Mouse (Mus musculus): ENCODE measurements around the gene Gm10447. TPM values are rescaled to one million over a fixed set of nuclear protein-coding genes. Genes with fewer than 3 reads are reported as not detected.

The Gm10447 gene
- 1.3 and 1.4 TPM in 2 replicates for polyA plus RNA-seq (2012; rRNA removed)

DNA sequence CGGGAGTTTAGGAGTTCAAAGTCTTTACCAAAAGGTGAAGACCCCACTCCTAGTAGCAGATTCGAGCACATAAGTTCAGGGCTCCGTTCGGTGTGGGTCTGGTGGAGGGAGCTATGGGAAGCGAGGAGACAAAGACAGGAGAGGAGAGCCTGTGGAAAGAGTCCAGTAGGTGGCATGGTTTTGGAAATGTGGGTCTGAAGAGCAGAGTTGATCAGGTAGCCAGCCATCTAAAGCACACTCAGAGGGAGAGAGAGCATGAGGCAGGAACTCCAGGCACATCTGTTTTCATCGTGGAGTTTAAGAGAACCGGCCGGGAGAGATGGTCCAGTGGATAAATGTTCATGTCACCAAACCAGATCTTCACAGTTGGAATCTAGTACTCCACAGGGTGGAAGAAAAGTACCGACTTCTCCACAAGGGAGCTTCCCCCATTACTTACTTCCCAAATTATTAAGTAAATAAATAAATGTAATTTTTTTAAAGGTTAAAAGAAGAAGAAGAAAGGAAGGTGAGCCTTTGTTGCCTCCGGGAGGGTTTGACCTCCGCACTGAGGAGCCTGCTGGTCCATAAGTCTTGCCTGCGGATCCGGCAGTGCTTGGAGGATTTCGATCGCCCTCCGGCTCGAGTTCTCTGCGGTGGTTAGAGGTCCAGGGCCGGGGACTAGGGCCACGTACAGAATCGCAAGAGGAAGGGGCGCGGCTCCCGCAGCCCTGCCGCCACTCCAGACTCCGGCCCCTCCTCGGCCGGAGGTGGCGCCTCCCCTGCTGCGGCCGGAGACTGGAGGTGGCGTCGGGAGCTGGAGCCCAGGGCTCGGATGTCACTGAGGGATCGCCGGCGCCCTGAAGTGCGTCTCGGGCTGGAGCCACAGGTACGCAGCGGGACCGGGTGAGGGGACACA lies at the start of gene Gm10447, which contains the start of gene Shroom1:
Gene Gm10447 (minus strand): TSS at position 637 of the 898 bp plus-strand sequence.
Gene Shroom1 (plus strand): TSS at position 732 of the 898 bp plus-strand sequence.
- no peak for DNase-seq (ENCODE audit: low read depth)

- no peak for DNase-seq (ENCODE audit: low read depth)
Observed at GRCm38 (mm10) chr11:53505026-53505663, 48.2 kb upstream of the Gm10447 start.

DNA sequence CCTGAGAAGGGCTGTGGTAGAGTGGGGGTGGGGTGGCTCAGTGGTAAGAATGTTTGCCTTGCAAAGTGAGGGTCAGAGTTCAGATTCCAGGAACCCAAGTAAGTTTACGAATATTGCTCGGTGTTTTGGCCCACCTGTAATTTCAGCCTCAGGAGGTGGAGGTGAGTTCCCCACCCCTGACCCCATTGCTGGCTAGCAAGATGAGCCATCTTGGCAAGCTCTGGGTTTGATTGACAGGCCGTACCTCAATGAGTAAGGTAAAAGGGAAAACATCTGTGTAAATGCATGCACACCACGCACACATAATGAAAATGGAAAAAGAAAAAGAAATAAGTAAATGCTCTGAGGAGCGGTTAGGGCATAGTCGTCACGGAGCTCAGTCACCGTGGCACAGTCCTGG lies 47.5 kb upstream of the Gm10447 start:
- no peak for DNase-seq (ENCODE audit: low read depth)

DNA sequence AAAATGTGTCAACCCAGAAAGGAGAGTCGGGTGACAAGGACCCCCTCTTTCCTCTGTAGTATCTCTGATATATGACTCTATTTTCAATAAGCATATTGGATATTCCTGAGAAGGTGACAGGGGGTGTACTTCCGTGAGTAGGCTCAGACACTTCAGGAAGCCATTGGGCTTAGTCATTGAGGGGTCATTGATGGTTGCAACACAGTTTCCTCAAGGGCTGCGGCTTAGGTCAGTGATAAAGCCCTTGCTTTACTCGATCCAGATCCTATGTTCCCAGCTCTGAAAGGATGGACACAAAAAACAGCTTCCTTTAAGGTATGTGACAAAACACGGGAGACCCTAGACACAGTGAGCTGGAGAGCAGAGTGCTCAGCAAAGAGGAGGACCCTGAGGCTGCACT lies 46.8 kb upstream of the Gm10447 start:
- no peak for DNase-seq (ENCODE audit: low read depth)

DNA sequence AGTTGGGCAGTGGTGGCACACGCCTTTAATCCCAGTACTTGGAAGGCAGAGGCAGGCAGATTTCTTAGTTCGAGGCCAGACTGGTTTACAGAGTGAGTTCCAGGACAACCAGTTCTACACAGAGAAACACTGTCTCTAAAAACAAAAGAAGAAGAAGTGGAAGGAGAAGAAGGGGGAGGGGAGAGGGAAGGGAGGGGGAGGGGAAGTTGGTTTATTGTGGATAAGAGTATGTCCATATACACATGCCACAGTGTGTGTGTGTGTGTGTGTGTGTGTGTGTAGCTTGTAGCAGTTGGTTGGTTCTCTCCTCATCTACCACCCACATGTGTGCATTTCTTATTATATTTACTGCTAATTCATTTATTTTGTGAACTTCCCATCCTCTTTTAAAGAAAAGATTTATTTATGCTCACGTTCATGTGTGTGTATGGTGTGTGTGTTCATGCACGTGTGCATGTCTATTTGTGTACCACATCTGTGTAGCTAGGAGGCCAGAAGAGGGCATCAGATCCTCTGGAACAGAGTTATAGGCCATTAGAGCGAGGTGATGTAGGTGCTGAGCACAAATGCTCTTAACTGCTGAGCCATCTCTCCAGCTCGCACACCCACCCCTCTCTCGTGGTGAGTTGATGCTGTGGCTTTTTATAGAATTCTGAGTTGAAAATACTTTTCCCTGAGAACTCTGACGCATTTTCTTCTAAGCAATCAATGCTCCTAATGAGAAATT lies 45.3 kb upstream of the Gm10447 start:
- DNase-seq (ENCODE audit: low read depth) = no peak

- DNase-seq (ENCODE audit: low read depth) = peak; percentile 24
Observed at GRCm38 (mm10) chr11:53500569-53500968, 43.7 kb upstream of the Gm10447 start.

DNA sequence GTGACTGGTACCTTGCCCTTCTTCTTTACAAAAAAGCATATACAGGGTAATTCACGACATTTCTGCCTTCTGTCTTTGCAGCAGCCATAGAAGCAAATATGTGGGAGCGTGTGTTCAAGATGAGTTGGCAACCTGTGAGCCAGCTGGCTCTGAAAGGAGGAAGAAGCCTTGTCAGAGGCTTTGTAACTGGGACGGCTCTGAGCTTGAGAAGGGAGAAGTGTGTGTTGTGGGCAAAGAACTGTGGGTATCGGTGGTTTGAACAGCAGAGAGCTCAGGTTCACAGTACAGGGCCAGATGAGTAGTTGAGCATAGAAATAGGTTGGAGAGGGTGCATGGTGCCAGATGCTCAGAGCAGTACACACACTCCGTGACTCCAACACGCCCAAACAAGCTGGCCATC lies 40.0 kb upstream of the Gm10447 start:
- no peak for DNase-seq (ENCODE audit: low read depth)

- no peak for DNase-seq (ENCODE audit: low read depth)
Observed at GRCm38 (mm10) chr11:53495417-53495816, 38.5 kb upstream of the Gm10447 start.

DNA sequence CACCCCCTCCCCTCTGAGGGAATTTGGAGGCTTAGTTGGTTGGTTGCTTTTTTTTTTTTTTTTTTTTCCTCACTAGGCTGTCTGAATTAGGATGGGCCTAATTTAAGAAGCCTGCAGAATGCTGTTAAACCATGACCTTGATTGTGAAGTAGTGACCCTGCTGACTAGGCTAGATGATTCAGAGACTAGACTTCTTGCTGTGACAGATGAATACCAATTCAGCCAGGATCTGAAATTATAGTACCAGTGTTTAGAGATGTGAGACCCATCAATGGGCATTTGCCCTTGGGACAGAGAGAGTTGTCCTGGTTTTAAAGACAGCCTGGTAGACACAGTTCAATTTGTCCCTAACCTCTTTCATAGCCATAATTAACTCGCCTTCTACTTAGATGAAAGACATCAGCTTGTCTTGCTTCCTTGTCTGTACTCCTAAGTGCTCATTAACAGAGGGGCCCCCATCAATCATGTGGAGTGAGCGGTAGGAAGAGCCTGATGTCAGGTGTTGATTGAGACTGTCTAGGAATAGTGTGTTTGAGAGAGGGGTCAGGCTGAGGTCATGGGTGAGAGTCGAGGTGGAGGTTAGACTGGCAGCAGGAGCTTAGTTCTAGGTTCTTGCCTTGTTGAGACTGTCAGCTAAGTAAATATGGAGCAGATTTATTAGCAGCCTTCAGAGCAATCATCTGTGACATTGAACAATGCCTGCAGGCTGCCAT lies 36.5 kb upstream of the Gm10447 start:
- no peak for DNase-seq (ENCODE audit: low read depth)

GRCm38 (mm10) chr11:53491954-53492401 lies 35.1 kb upstream of the Gm10447 start:
- no peak for DNase-seq (ENCODE audit: low read depth)

- no peak for DNase-seq (ENCODE audit: low read depth)
Observed at GRCm38 (mm10) chr11:53489421-53489820, 32.5 kb upstream of the Gm10447 start.

DNA sequence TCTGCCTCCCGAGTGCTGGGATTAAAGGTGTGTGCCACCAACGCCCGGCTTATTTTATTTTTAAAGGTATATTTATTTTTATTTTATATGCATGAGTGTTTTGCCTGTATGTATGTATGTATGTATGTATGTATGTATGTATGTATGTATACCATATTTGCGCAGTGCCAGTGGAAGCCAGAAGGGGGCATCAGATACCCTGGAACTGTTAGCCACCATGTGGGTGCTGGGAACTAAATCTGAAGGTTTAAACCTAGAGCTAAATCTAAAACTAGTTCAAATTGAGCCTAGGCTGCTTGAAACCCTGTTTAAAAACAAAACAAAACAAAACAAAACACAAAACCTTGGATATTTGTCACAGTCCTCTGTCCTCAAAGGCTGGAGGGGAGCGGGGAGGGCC lies 32.1 kb upstream of the Gm10447 start:
- DNase-seq (ENCODE audit: low read depth) = no peak

DNA sequence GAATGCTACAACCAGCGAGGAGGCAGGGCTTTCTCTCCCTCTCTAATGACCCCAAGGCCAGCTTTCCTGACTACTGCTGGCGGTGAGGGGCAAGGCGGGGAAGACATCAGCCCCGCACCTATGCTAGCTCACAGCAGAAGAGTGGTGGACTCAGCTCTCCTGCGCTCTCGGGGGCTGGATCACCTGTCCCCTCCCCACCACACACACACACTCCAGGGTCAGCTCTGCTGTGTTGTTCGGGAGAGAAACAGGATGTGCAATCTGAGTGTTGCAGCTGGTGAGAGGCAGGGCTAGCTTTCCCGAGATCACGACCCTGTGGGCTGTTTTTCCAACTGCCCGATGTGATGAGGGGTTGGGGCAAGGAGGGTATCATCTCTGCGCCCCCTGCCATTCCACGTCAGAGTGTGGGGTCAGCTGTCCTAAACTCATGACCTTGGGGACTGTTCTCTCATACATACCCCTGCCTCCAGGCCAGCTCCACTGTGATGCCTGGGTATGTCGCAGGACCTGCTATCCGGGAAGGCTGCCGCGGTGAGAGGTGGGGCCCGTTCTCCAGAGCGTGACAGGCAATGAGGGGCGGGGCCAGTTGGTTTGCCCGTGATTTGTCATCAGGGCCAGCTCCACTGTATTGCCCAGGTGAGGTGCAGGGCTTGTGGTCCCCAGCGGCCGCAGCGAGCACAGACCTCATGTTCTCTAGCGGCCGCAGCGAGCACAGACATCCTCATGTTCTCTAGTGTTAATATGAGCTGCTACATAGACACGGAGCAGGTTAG lies 30.1 kb upstream of the Gm10447 start:
- no peak for DNase-seq (ENCODE audit: low read depth)

DNA sequence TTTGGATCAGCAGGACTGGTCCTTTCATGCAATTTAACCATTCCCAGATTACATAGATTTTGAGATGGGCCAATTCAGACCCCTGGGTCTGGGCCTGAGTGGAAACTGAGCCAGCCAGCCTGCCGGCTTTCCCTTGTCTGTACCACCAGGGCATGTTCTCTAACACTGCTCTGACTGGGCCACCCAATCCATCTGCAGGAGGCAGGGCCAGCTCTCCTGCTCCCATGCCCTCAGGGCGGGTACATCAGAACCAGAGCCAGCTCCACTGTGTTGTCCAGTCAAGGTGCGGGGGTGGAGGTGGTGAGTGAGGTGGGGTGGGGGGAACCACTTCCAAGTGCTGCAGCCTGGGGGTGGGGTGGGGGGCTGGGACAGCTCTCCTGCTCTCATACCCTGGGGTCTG lies 29.4 kb upstream of the Gm10447 start:
- DNase-seq (ENCODE audit: low read depth) = no peak

DNA sequence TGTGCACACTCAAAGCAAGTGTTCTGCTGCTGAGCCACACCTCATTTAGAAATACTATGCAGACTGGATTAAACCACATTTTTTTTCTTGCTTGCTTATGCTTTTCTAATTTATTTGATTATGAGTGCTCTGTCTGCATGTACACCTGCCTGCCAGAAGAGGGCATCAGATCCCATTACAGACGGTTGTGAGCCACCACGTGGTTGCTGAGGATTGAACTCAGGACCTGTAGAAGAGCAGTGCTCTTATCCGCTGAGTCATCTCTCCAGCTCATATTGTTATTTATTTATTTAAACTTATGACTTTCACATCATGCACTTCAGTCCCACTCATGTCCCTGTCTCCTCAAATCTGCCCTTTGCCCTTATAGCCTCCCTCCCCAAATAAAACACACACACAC lies 28.8 kb upstream of the Gm10447 start:
- DNase-seq (ENCODE audit: low read depth) = no peak

- DNase-seq (ENCODE audit: low read depth) = no peak
Observed at GRCm38 (mm10) chr11:53483159-53483891, 26.4 kb upstream of the Gm10447 start.

DNA sequence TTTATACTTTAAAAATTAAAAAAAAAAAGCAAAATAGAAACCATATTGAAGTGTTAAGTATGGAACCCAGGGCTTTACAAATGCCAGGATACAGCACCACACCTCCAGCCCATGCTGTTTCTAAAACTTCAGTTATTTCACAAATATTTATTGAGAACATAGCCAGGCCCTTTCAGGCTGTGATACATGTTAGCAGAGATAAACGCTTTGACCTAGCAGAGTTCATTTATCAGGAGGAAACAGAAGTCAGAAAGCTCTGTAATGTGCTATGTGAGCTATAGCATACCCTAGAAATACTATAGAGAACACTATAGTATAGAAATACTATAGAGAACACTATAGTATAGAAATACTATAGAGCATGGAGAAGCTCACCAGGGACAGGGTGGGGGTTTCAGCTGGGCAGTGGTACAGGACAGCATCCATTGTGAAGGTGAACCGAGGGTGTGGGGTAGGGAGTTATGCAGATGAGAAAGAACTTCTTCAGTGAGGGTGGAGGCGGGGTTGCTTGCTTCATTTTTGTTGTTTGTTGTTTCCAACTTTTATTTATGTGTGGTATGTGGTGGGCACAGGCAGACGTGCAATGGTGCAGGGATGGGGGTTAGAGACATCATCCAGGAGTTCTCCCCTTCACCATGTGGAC lies 24.3 kb upstream of the Gm10447 start:
- DNase-seq (ENCODE audit: low read depth) = no peak

DNA sequence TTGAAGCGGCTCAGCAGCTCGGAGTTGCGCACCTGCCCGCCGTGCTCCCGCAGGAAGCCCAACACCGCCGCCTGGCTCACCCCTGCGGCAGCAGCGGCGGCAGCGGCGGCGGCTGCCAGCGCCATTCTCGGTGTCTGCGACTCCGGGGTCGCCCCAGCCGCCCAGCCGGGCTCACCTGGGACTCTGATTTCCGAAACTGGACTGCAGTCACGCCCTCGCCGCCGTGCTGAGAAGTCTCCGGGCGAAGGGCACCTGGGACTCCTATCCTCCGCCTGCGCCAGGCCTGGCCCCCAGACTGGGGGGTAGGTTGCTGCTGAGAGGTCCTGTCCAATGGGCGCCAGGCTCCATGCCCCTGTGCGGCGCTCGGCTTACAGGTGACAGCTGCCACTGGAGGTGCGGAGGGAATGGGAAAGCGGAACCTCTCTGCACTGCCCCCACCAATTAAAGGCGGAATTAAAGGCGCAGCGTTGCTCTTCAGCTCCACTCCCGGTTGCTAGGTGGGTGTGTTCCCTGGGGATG lies 22.9 kb upstream of the Gm10447 start, which contains the start of the genes Gm9945 and Sowaha:
Gene Gm9945 (plus strand): TSS at position 384 of the 519 bp plus-strand sequence.
Gene Sowaha (minus strand): TSS at position 492 of the 519 bp plus-strand sequence.
- no peak for DNase-seq (ENCODE audit: low read depth)

DNA sequence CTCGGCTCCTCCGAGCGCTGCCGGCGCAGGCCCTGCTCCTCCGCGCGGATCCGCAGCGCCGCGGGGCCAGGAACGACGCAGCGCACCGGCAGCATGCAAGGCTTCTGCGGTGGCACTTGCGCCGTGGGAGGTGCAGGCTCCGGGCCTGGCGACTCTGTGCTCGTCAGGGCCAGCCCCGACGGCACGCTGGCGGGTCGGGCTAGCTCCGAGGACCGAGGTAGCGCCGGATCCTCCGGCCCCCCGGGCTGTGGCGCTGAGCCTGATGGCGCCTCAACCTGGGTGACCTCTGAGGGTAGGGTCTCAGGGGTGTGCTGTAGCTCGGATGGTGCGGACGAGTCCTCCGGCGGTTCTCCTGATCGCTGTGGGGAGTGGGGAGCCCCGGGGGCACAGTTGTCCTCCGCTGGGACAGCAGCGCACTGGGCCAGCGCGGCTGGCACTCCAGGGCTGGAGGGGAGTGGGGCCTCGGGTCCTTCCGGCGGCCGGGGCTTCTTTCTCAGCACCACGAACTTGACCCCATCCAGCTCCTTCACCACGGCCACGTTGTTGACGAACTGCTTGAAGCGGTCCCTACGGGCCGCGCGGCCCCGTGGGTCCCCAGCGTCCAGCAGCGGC lies 22.4 kb upstream of the Gm10447 start:
- DNase-seq (ENCODE audit: low read depth) = no peak
